Mouse (Mus musculus) kidney, postnatal 10 days (tissue): ENCODE measurements at regions not wholly inside any gene's neighbourhood (a gene's known extent, or its start where the extent isn't known, plus 50 kb on each side); places are given as distances from the start of the nearest gene placed in this dataset.

Experiments
- DNase-seq: peaks from one replicate; pipeline ENCODE4 v3.0.0; 2021; ENCODE audit warnings: mixed read lengths

- DNase-seq, result no peak
These were observed 477.9 kb upstream of the Gm26657 start for GRCm38 (mm10) chr4:56261992-56262391.

DNA sequence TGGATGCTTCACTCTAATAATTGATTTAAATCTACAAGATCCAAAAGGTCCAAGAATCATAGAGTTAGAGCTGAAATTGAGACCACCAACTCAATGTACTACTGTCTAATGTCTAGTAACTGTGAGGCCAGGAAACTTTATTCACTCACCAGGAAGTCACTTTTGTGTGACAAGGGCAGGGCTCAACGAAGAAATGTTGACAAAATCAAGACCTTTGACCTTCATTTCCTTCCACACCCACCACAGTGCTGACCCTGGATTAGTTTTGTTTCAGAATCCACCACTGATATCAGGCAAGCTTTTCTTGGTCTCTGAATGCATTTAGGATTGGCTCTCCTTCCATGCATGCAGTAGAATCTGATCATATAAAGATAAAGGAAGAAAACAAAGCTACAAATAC is 487.5 kb upstream of the Gm26657 start:
- DNase-seq, result no peak

DNA sequence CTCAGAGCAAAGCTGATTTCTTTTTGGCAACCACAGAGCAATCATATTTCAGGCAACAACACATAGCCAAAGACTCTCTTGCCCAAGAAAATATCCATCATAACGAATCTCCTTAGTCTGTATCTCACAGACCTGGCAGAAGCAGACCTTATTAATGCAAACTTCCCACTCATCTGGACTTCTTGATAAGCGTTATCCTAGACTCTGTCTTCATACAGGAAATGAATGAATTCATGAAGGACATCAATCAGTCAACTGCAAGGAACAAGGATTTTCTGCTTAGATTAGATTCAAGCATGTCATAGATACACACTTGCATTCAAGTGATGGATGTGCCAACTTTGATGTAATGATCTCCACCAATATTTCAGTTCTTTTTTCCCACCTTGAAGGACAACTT is 488.1 kb upstream of the Gm26657 start:
- DNase-seq, result no peak

DNA sequence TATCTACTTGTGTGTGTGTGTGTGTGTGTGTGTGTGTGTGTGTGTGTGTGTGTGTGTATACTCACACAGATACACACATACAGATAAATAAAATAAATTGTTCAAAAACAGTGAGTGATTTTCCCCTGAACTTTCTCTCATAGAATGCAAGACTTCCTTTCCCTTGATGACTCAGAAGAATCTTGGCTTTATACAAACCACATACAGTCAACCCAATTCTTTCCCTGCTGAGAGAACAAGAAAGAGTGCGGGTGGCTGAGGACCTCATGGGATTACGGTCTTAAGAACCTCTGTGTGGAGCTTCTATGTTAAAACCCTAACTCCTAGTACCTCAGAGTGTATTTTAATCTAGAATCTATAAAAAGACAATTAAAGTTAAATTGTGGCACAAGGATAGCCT is 489.3 kb upstream of the Gm26657 start:
- no peak for DNase-seq

GRCm38 (mm10) chr4:56243863-56244262 is 496.0 kb upstream of the Gm26657 start:
- no peak for DNase-seq

GRCm38 (mm10) chr4:56238496-56239488 is 501.1 kb upstream of the Gm26657 start:
- no peak for DNase-seq

- no peak for DNase-seq
These were observed 508.5 kb upstream of the Gm26657 start for GRCm38 (mm10) chr4:56231414-56231813.

DNA sequence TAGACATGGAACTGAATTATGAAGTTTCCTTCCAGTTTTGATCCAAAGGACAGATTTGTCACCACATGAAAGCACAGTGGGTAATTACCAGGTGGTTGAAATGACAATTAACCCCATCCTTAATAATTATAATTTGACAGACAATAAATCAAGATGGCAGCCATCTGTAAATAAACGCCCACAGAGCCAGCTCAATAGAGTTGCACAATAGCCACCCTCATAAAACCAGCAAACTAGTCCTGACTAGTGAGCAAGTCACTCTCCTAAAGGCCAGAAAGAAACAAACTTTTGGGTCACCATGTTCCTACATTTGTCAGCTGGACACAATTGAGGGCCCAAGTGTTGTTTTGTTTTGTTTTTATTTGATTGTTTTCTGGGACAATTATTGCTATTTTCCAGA is 509.4 kb upstream of the Gm26657 start:
- no peak for DNase-seq

DNA sequence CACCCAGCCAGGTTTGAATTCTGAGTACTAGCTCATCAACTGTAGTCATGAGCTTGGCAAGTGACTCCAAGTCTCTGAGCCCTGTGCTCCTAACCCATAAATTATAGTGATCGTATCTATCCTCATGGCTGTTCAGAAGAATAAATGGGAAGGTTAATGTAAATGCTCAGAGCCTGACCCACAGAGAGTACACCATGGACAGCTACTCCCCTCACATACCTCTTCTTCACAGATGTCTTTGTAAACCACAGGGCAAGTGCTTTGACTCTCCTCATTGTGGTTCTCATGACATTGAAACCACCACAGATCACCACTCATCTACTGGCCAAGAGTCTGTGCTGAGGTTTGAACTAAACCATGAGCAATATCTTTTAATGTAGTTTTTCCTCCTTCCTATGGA is 513.4 kb upstream of the Gm26657 start:
- DNase-seq, result no peak

GRCm38 (mm10) chr4:56224542-56224941 is 515.3 kb upstream of the Gm26657 start:
- peak; percentile 24 for DNase-seq

DNA sequence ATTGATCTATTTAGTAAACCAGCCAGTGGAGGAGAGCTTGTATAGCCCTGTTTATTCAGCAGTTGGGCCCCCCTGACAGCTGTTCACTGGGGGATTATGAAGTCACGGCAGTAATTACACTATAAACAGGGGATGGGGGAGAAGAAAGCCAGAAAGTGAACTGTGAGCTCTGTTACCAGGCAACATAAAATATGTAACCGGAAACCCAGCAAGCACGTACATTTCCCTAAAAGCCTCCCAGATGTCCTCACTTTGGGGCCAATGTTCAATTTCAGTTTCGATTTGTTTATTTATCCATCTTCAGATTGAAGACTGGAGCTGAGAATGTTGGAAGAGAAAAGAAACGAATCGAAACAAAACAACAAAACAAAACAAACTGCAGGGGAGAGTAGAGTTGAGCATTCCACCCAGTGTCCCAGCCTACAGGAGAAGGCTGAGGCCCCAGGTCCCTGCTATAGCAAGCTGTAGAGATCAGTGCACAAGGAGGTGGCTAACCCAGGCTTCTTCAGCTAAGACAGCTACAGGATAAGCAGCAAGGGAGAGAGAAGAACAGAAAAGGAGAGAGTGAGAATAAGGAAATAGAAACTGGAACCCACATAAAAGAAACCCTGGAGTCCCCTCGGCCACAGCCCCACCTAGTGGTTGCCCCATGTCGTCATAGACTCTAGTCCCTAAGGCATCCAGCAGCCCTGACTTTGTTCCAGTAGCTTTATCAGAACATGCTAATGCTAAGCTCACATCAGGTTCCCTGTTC is 517.7 kb upstream of the Gm26657 start:
- DNase-seq, result peak; percentile 65

DNA sequence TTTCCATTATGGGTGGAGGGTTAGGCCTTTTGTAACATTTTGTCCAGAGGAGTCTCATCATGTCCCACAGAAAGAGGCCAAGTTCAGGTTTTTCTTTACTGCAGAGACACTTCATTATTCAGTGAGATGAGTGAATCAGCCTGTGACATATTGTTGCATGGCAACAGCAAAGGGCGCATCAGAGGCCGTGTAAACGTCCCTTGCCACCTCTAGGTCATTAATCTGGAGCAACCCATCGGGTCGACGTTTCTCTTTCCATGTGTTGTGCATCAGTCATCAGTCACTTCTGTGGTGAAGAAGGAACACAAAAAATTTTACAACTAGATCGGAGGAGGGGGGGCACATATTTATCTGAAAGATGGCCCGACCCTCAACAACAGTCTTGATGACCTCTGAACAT is 519.3 kb upstream of the Gm26657 start:
- DNase-seq, result no peak

GRCm38 (mm10) chr4:56209499-56209898 is 530.4 kb upstream of the Gm26657 start:
- no peak for DNase-seq

DNA sequence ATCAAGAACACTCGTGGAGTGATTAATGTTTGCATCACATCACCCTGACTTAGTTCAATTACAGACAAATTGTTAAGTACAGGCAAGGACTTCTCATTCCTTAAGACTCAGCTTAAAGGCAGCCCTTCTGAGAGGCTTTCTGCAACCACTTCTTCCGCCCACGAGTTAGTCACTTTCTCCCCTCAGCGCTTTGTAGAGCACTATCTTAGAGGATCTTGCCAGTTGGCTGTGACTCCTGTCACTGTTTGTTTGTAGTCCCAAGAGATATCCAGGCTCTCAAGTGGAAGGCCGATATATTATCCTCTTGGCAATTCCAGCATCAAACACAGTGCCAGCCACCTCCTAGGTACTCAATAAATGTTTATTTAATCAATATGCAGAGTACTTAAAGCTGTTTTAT is 532.1 kb upstream of the Gm26657 start:
- DNase-seq, result no peak

DNA sequence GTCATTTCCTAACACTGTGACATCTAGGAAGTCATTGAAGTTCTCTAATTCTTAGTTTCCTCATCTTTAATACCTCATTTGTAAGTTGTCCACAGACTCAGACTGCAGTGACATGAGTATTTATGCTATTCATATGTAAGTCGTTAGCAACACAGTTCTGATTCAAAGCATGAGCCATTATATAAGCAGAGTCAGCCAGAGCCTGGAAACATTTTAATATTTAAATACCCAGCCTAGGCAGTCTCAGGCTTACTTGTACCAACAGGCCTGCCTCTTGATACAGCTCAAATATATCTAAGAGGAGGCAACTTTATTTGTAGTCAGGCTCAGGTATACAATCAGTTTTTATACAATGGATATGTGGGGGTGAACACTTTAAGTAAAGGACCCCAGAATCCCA is 534.8 kb upstream of the Gm26657 start:
- no peak for DNase-seq

- DNase-seq, result no peak
These were observed 546.5 kb upstream of the Gm26657 start for GRCm38 (mm10) chr4:56193365-56193764.

- DNase-seq, result no peak
These were observed 547.4 kb upstream of the Gm26657 start for GRCm38 (mm10) chr4:56192516-56192915.

GRCm38 (mm10) chr4:56179566-56179965 is 560.3 kb upstream of the Gm26657 start:
- DNase-seq, result peak; percentile 8

- peak; percentile 16 for DNase-seq
These were observed 560.9 kb upstream of the Gm26657 start for GRCm38 (mm10) chr4:56178844-56179481.

DNA sequence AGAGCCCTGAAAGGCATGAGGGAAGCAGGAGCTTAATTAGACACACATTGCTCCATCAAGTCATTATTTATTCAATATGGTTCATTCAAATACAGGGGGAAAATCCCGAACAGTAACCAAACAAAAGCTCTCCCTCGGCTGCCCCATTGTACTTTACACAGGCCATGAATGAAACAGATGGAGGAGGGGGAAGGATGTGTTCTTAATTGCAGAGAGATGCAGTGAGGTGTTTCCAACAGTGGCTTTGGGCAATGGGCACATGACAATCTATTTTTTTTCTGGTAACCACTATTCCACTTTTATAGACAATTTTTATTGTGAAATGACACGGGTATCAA is 578.6 kb upstream of the Gm26657 start:
- no peak for DNase-seq

DNA sequence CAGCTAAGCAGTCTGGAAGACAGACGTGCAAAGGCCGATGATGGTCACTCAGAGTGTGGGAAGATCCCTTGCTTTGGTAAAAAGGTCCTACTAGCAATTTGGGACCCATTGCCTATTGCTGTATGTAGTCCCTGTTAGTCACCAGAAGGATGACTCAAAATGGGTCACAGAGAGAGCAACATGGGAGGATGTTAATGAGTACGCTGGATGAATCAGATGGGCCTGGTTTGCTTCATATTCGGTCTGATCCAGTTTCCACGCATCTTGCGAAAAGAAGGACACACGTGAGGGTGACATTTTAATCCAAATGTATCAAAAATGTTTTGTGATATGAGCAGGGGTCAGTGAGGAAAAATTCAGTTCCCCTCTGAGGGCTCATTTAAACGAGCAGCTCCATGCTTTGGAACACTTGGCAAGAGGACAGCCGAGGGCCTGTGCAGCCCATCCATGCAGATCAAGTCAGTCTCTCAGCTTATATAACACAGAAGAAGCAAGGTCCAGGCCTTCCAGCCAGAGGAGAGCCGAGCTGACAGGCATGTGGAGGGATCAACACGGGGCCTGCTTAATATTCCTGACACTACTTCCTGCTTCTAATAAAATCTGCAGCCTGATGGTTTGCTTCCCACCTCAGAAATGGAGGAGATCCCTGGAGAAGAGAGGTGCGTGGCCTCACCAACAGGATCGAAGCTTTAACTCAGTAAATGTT is 579.2 kb upstream of the Gm26657 start:
- no peak for DNase-seq

GRCm38 (mm10) chr4:56157521-56158065 is 582.3 kb upstream of the Gm26657 start:
- DNase-seq, result no peak

- no peak for DNase-seq
These were observed 589.2 kb upstream of the Gm26657 start for GRCm38 (mm10) chr4:56150716-56151115.
